Mouse (Mus musculus): ENCODE data around the gene Pxmp4. TPM values are rescaled to one million over a fixed set of nuclear protein-coding genes. Genes with fewer than 3 reads are reported as not detected.
A peak's percentile ranks its signal among the peaks of the same experiment; 100 is the strongest.

Gene Pxmp4
- polyA plus RNA-seq, 1 experiment from 2014 or later, result 17.0 TPM

DNA sequence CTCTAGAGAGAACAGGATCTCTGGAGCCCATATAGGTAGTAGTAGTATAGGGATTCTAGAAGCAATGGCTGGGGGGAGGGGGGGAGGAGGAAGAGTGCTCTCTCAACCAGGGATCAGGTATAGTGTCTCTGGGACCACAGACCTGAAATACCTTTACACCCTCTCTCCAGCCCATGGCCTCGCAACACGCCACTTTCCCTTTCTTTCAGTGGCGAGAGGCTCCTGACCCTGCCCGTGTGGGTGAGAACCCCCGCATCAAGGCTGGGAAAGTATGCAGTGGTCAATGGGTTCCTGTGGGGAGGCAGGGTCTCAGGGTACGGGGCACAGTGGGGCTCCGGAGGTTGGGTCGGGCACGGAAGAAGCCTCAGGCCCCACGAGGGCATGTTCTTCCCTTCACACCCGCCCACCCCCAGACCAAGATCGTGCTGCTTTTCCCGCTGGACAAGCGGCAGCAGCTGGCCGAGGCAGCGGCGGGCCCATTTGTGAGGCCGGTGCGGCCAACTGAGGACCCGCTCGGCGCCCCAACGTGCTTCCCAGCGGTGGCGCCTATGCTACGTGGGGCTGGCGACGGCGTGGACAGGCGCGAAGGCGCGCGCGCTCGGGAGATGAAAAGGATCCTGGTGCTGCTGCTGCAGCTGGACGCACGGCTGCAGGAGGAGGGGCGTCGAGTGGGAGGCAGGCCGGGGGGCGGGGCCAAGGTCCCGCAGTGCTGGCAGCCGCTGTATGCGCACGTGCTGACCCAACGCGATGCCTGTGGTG is 54.2 kb downstream of the Pxmp4 start:
- H3K27me3 ChIP-seq, result no peaks in the 10 kb centered on the region
- in situ Hi-C loops (cut with MboI; ENCODE audit: low pct_unique_long_range_greater_than_20kb), result no loop called here
- DNase-seq (ENCODE audit: low read depth, low spot score) (no peak), ATAC-seq (no peak)
- POLR2A ChIA-PET, result interaction anchor here (0.7 kb wide), 1 partner anchor 19 kb away, joined by 3 read pairs; no protein-coding TSS in a partner anchor
- CTCF ChIA-PET, result interaction anchor here (1.0 kb wide), 1 partner anchor 15 kb away, joined by 3 read pairs; no protein-coding TSS in a partner anchor
- TF ChIP-seq CTCF (IDR thresholded peaks at IDR 0.05), result no peak

- DNase-seq (ENCODE audit: low read depth, low spot score) (no peak), ATAC-seq (no peak)
- in situ Hi-C loops (cut with MboI; ENCODE audit: low pct_unique_long_range_greater_than_20kb), result no loop called here
- ChIA-PET POLR2A (no interaction called here), CTCF (interaction anchor here (1.0 to 1.2 kb wide), 2 partner anchors 15 to 16 kb away, joined by 3 read pairs; no protein-coding TSS in a partner anchor)
- no peak for TF ChIP-seq CTCF (IDR thresholded peaks at IDR 0.05)
- H3K27me3 ChIP-seq, result no peaks in the 10 kb centered on the region
Observed at GRCm38 (mm10) chr2:154548688-154549087, 54.8 kb downstream of the Pxmp4 start.

GRCm38 (mm10) chr2:154546711-154547110 is 56.8 kb downstream of the Pxmp4 start, which contains the start of gene 1700003F12Rik:
Gene 1700003F12Rik (plus strand): TSS chr2:154547085.
- no peaks in the 10 kb centered on the region for H3K27me3 ChIP-seq
- in situ Hi-C loops (cut with MboI; ENCODE audit: low pct_unique_long_range_greater_than_20kb), result no loop called here
- ChIA-PET POLR2A (no interaction called here), CTCF (no interaction called here)
- TF ChIP-seq CTCF (IDR thresholded peaks at IDR 0.05), result no peak
- no peak for DNase-seq (ENCODE audit: low read depth, low spot score)
- ATAC-seq, result no peak

- ChIA-PET POLR2A (interaction anchor here (1.1 to 1.2 kb wide), 2 partner anchors 25 to 134 kb away, joined by 3 read pairs; no protein-coding TSS in a partner anchor), CTCF (interaction anchor here (1.2 kb wide), 1 partner anchor 10 kb away, joined by 4 read pairs; no protein-coding TSS in a partner anchor)
- in situ Hi-C loops (cut with MboI; ENCODE audit: low pct_unique_long_range_greater_than_20kb), result loop anchor here (5.0 kb wide), 1 partner anchor 126 kb away; no protein-coding TSS in a partner anchor
- H3K27me3 ChIP-seq, result no peaks in the 10 kb centered on the region
- no peak for TF ChIP-seq CTCF (IDR thresholded peaks at IDR 0.05)
- ATAC-seq, result no peak
- no peak for DNase-seq (ENCODE audit: low read depth, low spot score)
Observed at GRCm38 (mm10) chr2:154543567-154544347, 59.8 kb downstream of the Pxmp4 start.

- TF ChIP-seq CTCF (IDR thresholded peaks at IDR 0.05), result no peak
- in situ Hi-C loops (cut with MboI; ENCODE audit: low pct_unique_long_range_greater_than_20kb), result loop anchor here (5.0 kb wide), 1 partner anchor 124 kb away; no protein-coding TSS in a partner anchor
- ChIA-PET POLR2A (no interaction called here), CTCF (interaction anchor here (2.7 kb wide), 1 partner anchor 13 kb away, joined by 12 read pairs; no protein-coding TSS in a partner anchor)
- ATAC-seq (no peak), DNase-seq (ENCODE audit: low read depth, low spot score) (no peak)
- no peaks in the 10 kb centered on the region for H3K27me3 ChIP-seq
Observed at GRCm38 (mm10) chr2:154541630-154542029, 61.9 kb downstream of the Pxmp4 start.

DNA sequence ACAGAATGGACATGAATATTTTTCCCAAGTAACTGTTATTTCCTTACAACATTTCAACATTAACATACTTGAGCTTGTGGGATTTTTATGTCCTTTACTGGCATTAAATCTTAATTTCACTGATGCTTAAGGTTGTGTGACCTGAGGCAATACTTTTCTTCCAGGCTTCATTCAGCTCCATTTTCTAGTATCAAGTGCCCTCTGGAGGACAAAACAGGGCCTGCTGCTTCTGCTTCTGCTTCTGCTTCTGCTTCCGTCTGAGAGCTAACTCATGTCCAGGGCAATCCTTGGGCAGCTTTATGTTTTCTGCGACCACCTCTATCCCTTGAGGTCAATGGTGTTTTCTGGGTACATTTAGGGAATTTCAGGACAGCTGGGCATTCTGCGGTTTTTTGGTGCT is 63.8 kb downstream of the Pxmp4 start:
- ATAC-seq (no peak), DNase-seq (ENCODE audit: low read depth, low spot score) (no peak)
- in situ Hi-C loops (cut with MboI; ENCODE audit: low pct_unique_long_range_greater_than_20kb), result loop anchor here (5.0 kb wide), 1 partner anchor 122 kb away; no protein-coding TSS in a partner anchor
- ChIA-PET POLR2A (interaction anchor here (1.6 kb wide), 1 partner anchor 29 kb away, joined by 3 read pairs; no protein-coding TSS in a partner anchor), CTCF (interaction anchor here (0.8 to 2.7 kb wide), 15 partner anchors 11 to 129 kb away, joined by 3 to 12 read pairs (median 4); no protein-coding TSS in a partner anchor)
- H3K27me3 ChIP-seq, result no peaks in the 10 kb centered on the region
- peak; percentile 74 for TF ChIP-seq CTCF (IDR thresholded peaks at IDR 0.05)

- in situ Hi-C loops (cut with MboI; ENCODE audit: low pct_unique_long_range_greater_than_20kb), result no loop called here
- ChIA-PET CTCF (interaction anchor here (1.1 to 1.8 kb wide), 5 partner anchors 10 to 121 kb away, joined by 3 to 5 read pairs (median 4); no protein-coding TSS in a partner anchor), POLR2A (interaction anchor here (0.5 kb wide), 1 partner anchor 420 kb away, joined by 4 read pairs; no protein-coding TSS in a partner anchor)
- no peak for DNase-seq (ENCODE audit: low read depth, low spot score)
- no peak for ATAC-seq
- no peaks in the 10 kb centered on the region for H3K27me3 ChIP-seq
- no peak for TF ChIP-seq CTCF (IDR thresholded peaks at IDR 0.05)
Observed at GRCm38 (mm10) chr2:154538710-154539109, 64.8 kb downstream of the Pxmp4 start.

GRCm38 (mm10) chr2:154538310-154538709 is 65.2 kb downstream of the Pxmp4 start:
- ATAC-seq (no peak), DNase-seq (ENCODE audit: low read depth, low spot score) (no peak)
- in situ Hi-C loops (cut with MboI; ENCODE audit: low pct_unique_long_range_greater_than_20kb), result no loop called here
- ChIA-PET POLR2A (interaction anchor here (0.6 kb wide), 1 partner anchor 29 kb away, joined by 3 read pairs; no protein-coding TSS in a partner anchor), CTCF (interaction anchor here (1.1 to 1.8 kb wide), 5 partner anchors 10 to 122 kb away, joined by 3 to 5 read pairs (median 4); no protein-coding TSS in a partner anchor)
- no peaks in the 10 kb centered on the region for H3K27me3 ChIP-seq
- TF ChIP-seq CTCF (IDR thresholded peaks at IDR 0.05), result no peak

Other genes starting within 250 kb of the Pxmp4 start
- 18.1 TPM for gene Cdk5rap1, start 230.7 kb downstream of the Pxmp4 start, polyA plus RNA-seq (2021)
- gene Snta1, start 195.6 kb downstream of the Pxmp4 start, polyA plus RNA-seq (2021), result 30.2 TPM
- 27.2 TPM for gene Cbfa2t2, start 167.2 kb downstream of the Pxmp4 start, polyA plus RNA-seq (2021)
- gene 1700003F12Rik, start 56.6 kb downstream of the Pxmp4 start, polyA plus RNA-seq (2021), result 0.35 TPM
- not detected for gene Actl10, start 51.9 kb downstream of the Pxmp4 start, polyA plus RNA-seq (2021)
- 0.65 TPM for gene Necab3, start 44.8 kb downstream of the Pxmp4 start, polyA plus RNA-seq (2021)
- gene E2f1, start 33.8 kb downstream of the Pxmp4 start, polyA plus RNA-seq (2021), result 17.7 TPM
- gene Zfp341, start 9.6 kb upstream of the Pxmp4 start, polyA plus RNA-seq (2021), result 3.1 TPM
- 0.13 TPM for gene 4930519P11Rik, start 9.7 kb upstream of the Pxmp4 start, polyA plus RNA-seq (2021)
- gene Chmp4b, start 48.0 kb upstream of the Pxmp4 start, polyA plus RNA-seq (2021), result 239 TPM
- gene Gm14214, start 166.3 kb upstream of the Pxmp4 start, polyA plus RNA-seq (2021), result not detected
- gene Raly, start 187.4 kb upstream of the Pxmp4 start, polyA plus RNA-seq (2021), result 237 TPM
- not detected for gene a, start 187.7 kb upstream of the Pxmp4 start, polyA plus RNA-seq (2021)

Measured in Patski (cell line).